Mouse (Mus musculus) heart, embryonic 12.5 days (tissue): ENCODE data around the gene Chpf2. TPM values are rescaled to one million over a fixed set of nuclear protein-coding genes. Genes with fewer than 3 reads are reported as not detected.

ENCODE experiments used
- ATAC-seq: fragments of 200-750 bp; cut with Nextera tagmentation; 2 replicates; pipeline ENCODE4 v1.8.0; 2017; ENCODE audit warnings: moderate TSS enrichment, moderate library complexity; ENCODE audit not compliant: insufficient number of reproducible peaks, low FRiP score
- H3K27ac ChIP-seq: fragments of 300-500 bp; sonication (generic); 2 replicates; pipeline ENCODE4 v1.5.1; 2016; ENCODE audit warnings: mild to moderate bottlenecking, moderate library complexity; ENCODE audit not compliant: poor library complexity, severe bottlenecking
- H3K27me3 ChIP-seq: fragments of 300-500 bp; sonication (generic); replicated peaks from 2 replicates; pipeline ENCODE4 v1.6.1; 2016; ENCODE audit warnings: mild to moderate bottlenecking, moderate library complexity
- H3K36me3 ChIP-seq: fragments of 300-500 bp; sonication (generic); 2 replicates; pipeline ENCODE4 v1.6.1; 2016; ENCODE audit warnings: mild to moderate bottlenecking, moderate library complexity
- H3K4me1 ChIP-seq: fragments of 300-500 bp; sonication (generic); replicated peaks from 2 replicates; pipeline ENCODE4 v1.6.1; 2016; ENCODE audit warnings: mild to moderate bottlenecking
- H3K4me2 ChIP-seq: fragments of 300-500 bp; sonication (generic); 2 replicates; pipeline ENCODE4 v1.6.1; 2016; ENCODE audit warnings: mild to moderate bottlenecking, moderate library complexity
- H3K4me3 ChIP-seq: fragments of 300-500 bp; sonication (generic); 2 replicates; pipeline ENCODE4 v1.5.1; 2016; ENCODE audit warnings: mild to moderate bottlenecking
- H3K9ac ChIP-seq: fragments of 300-500 bp; sonication (generic); 2 replicates; pipeline ENCODE4 v1.6.1; 2016; ENCODE audit warnings: mild to moderate bottlenecking, moderate library complexity
- H3K9me3 ChIP-seq: fragments of 300-500 bp; sonication (generic); replicated peaks from 2 replicates; pipeline ENCODE4 v1.6.1; 2016; ENCODE audit warnings: mild to moderate bottlenecking, moderate library complexity
- WGBS: fragments of 180-500 bp; shearing (Covaris S2); methylation state at CpG from one replicate; pipeline ENCODE4 v1.1.7; 2016; 5-methylcytosine and 5-hydroxymethylcytosine counted together
- polyA plus RNA-seq: library from polyadenylated mRNA; unstranded; fragments of >200 nt; fragmentation: Nextera tagmentation; extraction: Ambion mirVana; gene quantifications from 2 replicates; pipeline ENCODE4 v1.2.1, GENCODE M21; 2016

Gene Chpf2
- polyA plus RNA-seq, 1 experiment from 2014 or later = 20.1 TPM

- no peaks in the 10 kb centered on the region for H3K27me3 ChIP-seq
- H3K9ac ChIP-seq = peak overlapping the region; percentile 92
- ATAC-seq = no peak
- H3K4me3 ChIP-seq = peak overlapping the region; percentile 76
- H3K36me3 ChIP-seq = peaks cover 16% of the 10 kb centered on the region
- H3K9me3 ChIP-seq = no peaks in the 10 kb centered on the region
- peak overlapping the region; percentile 99 for H3K27ac ChIP-seq
- H3K4me1 ChIP-seq = peaks cover 66% of the 10 kb centered on the region
- peak overlapping the region; percentile 81 for H3K4me2 ChIP-seq
- 50% methylated on average over 2 of the region's 2 CpGs for WGBS
Measured at GRCm38 (mm10) chr5:24600236-24600635, 13.7 kb downstream of the Chpf2 start.

GRCm38 (mm10) chr5:24601071-24601835 is 14.7 kb downstream of the Chpf2 start:
- Histone ChIP-seq H3K4me2 (peak overlapping the region; percentile 81), H3K4me1 (peaks cover 74% of the 10 kb centered on the region), H3K9me3 (no peaks in the 10 kb centered on the region), H3K27me3 (no peaks in the 10 kb centered on the region), H3K4me3 (peak overlapping the region; percentile 76), H3K9ac (peak overlapping the region; percentile 92), H3K27ac (peak overlapping the region; percentile 99), H3K36me3 (peaks cover 6% of the 10 kb centered on the region)
- WGBS = under 1% methylated on average over 30 of the region's 33 CpGs
- peak; percentile 10; the same call in 1 of the 2 replicates for ATAC-seq

GRCm38 (mm10) chr5:24601911-24602750 is 15.6 kb downstream of the Chpf2 start:
- peaks cover 73% of the 10 kb centered on the region for H3K4me1 ChIP-seq
- H3K27ac ChIP-seq = peak overlapping the region; percentile 99
- H3K27me3 ChIP-seq = 0 out of 2 replicates have a peak, but pooled peaks cover 5% of the 10 kb centered on the region
- peak overlapping the region; percentile 92 for H3K9ac ChIP-seq
- WGBS = under 1% methylated on average over 73 of the region's 73 CpGs
- peak overlapping the region; percentile 81 for H3K4me2 ChIP-seq
- no peaks in the 10 kb centered on the region for H3K9me3 ChIP-seq
- H3K4me3 ChIP-seq = peak overlapping the region; percentile 76
- ATAC-seq = peak; percentile 63
- H3K36me3 ChIP-seq = 0 out of 2 replicates have a peak, but pooled peaks cover under 1% of the 10 kb centered on the region

GRCm38 (mm10) chr5:24602751-24603343 is 16.3 kb downstream of the Chpf2 start:
- peak; percentile 48; the same call in 1 of the 2 replicates for ATAC-seq
- peak overlapping the region; percentile 81 for H3K4me2 ChIP-seq
- 0 out of 2 replicates have a peak, but pooled peaks cover 5% of the 10 kb centered on the region for H3K27me3 ChIP-seq
- H3K36me3 ChIP-seq = no peaks in the 10 kb centered on the region
- H3K27ac ChIP-seq = peak overlapping the region; percentile 99
- no peaks in the 10 kb centered on the region for H3K9me3 ChIP-seq
- under 1% methylated on average over 16 of the region's 16 CpGs for WGBS
- peak overlapping the region; percentile 76 for H3K4me3 ChIP-seq
- peaks cover 70% of the 10 kb centered on the region for H3K4me1 ChIP-seq
- peak overlapping the region; percentile 92 for H3K9ac ChIP-seq

- WGBS = 52% methylated on average over 8 of the region's 8 CpGs
- no peak for ATAC-seq
- no peaks in the 10 kb centered on the region for H3K9me3 ChIP-seq
Measured at GRCm38 (mm10) chr5:24603431-24604010, 17.0 kb downstream of the Chpf2 start.

GRCm38 (mm10) chr5:24604080-24604655 is 17.6 kb downstream of the Chpf2 start:
- H3K4me2 ChIP-seq = peak overlapping the region; percentile 81
- 14% methylated on average over 12 of the region's 12 CpGs for WGBS

More at GRCm38 (mm10) chr5:24603431-24604010, 17.0 kb downstream of the Chpf2 start:
- Histone ChIP-seq H3K4me2 (peak overlapping the region; percentile 81), H3K4me3 (peak overlapping the region; percentile 76; the same call in 1 of the 2 replicates), H3K36me3 (no peaks in the 10 kb centered on the region), H3K27me3 (0 out of 2 replicates have a peak, but pooled peaks cover 5% of the 10 kb centered on the region), H3K9ac (peak overlapping the region; percentile 86), H3K4me1 (peaks cover 65% of the 10 kb centered on the region), H3K27ac (peak overlapping the region; percentile 99)

GRCm38 (mm10) chr5:24604656-24605100 is 18.1 kb downstream of the Chpf2 start:
- H3K36me3 ChIP-seq = no peaks in the 10 kb centered on the region
- 0 out of 2 replicates have a peak, but pooled peaks cover 5% of the 10 kb centered on the region for H3K27me3 ChIP-seq
- peak overlapping the region; percentile 99 for H3K27ac ChIP-seq
- H3K9ac ChIP-seq = peak overlapping the region; percentile 86
- under 1% methylated on average over 46 of the region's 46 CpGs for WGBS
- peak; percentile 76 for ATAC-seq
- H3K4me2 ChIP-seq = peak overlapping the region; percentile 81
- peaks cover 65% of the 10 kb centered on the region for H3K4me1 ChIP-seq
- H3K4me3 ChIP-seq = peak overlapping the region; percentile 75
- H3K9me3 ChIP-seq = no peaks in the 10 kb centered on the region

More at GRCm38 (mm10) chr5:24604080-24604655, 17.6 kb downstream of the Chpf2 start:
- no peaks in the 10 kb centered on the region for H3K36me3 ChIP-seq
- peak overlapping the region; percentile 99 for H3K27ac ChIP-seq
- H3K9ac ChIP-seq = peak overlapping the region; percentile 86
- peaks cover 65% of the 10 kb centered on the region for H3K4me1 ChIP-seq
- peak overlapping the region; percentile 75 for H3K4me3 ChIP-seq
- H3K9me3 ChIP-seq = no peaks in the 10 kb centered on the region
- no peak for ATAC-seq
- 0 out of 2 replicates have a peak, but pooled peaks cover 5% of the 10 kb centered on the region for H3K27me3 ChIP-seq

- WGBS = 14% methylated on average over 6 of the region's 6 CpGs
- Histone ChIP-seq H3K27me3 (peaks cover 5% of the 10 kb centered on the region; the same call in 1 of the 2 replicates), H3K4me3 (peak overlapping the region; percentile 75), H3K4me2 (peak overlapping the region; percentile 81), H3K4me1 (peaks cover 63% of the 10 kb centered on the region), H3K36me3 (no peaks in the 10 kb centered on the region), H3K9me3 (no peaks in the 10 kb centered on the region), H3K9ac (peak overlapping the region; percentile 86), H3K27ac (peak overlapping the region; percentile 99)
- ATAC-seq = no peak
Measured at GRCm38 (mm10) chr5:24605321-24605979, 18.9 kb downstream of the Chpf2 start.

GRCm38 (mm10) chr5:24605980-24606665 is 19.6 kb downstream of the Chpf2 start:
- peaks cover 58% of the 10 kb centered on the region for H3K4me1 ChIP-seq
- H3K27me3 ChIP-seq = peaks cover 5% of the 10 kb centered on the region; the same call in 1 of the 2 replicates
- no peaks in the 10 kb centered on the region for H3K36me3 ChIP-seq
- no peak for ATAC-seq
- no peaks in the 10 kb centered on the region for H3K9me3 ChIP-seq
- H3K27ac ChIP-seq = peak overlapping the region; percentile 99; the same call in 1 of the 2 replicates
- H3K4me3 ChIP-seq = 0 out of 2 replicates have a peak overlapping the region, but pooled peaks have one; percentile 75
- WGBS = 38% methylated on average over 14 of the region's 14 CpGs
- peak overlapping the region; percentile 86 for H3K9ac ChIP-seq
- H3K4me2 ChIP-seq = peak overlapping the region; percentile 81
